Mouse (Mus musculus): ENCODE results near the gene Olfr1212. TPM values are rescaled to one million over a fixed set of nuclear protein-coding genes. Genes with fewer than 3 reads are reported as not detected.

The Olfr1212 gene
- polyA plus RNA-seq (2015; fragmentation: Nextera tagmentation; extraction: Ambion mirVana), result not detected in 2 replicates

DNA sequence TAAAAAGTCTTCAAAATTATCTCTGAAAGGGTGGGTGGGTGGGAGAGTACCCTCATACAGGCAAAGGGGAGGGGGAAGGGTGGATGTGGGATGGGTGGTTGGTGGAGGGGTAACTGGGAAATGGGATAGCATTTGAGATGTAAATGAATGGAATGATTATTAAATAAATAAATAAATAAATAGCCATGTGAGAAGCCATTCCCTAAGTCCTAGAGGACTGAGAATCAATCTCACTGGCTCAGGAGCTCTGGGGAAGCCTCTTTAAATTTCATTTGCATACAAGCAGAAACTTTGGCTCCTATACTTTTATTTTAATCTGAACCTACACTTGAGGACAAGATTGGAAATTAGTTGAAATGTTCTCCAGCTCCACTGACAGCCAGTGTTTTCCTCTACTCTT, at the start of gene Olfr1212:
Gene Olfr1212 (plus strand): TSS at position 301 of the 400 bp plus-strand sequence.
- no peaks in the 10 kb centered on the region for H3K4me1 ChIP-seq
- H3K27ac ChIP-seq, result no peak within 1 kb of the TSS
- H3K27me3 ChIP-seq, result no peaks in the 10 kb centered on the region
- no peak within 1 kb of the TSS for H3K4me2 ChIP-seq
- no peak within 1 kb of the TSS for H3K9ac ChIP-seq
- H3K9me3 ChIP-seq (replicated peaks), result no peaks in the 10 kb centered on the region
- no peak for ATAC-seq
- no peaks in the 10 kb centered on the region for H3K36me3 ChIP-seq (ENCODE audit: poor library complexity, severe bottlenecking)
- H3K4me3 ChIP-seq, result no peak within 1 kb of the TSS

GRCm38 (mm10) chr2:88915057-88915456, 38.7 kb upstream of the Olfr1212 start, which contains the start of gene Olfr1209:
TSS of gene Olfr1209 (minus strand) at chr2:88915157.
- Histone ChIP-seq H3K4me2 (no peak within 1 kb of the TSS), H3K27me3 (no peaks in the 10 kb centered on the region), H3K36me3 (ENCODE audit: poor library complexity, severe bottlenecking) (no peaks in the 10 kb centered on the region), H3K4me1 (no peaks in the 10 kb centered on the region), H3K9ac (no peak within 1 kb of the TSS), H3K27ac (no peak within 1 kb of the TSS), H3K9me3 (replicated peaks) (no peaks in the 10 kb centered on the region), H3K4me3 (no peak within 1 kb of the TSS)
- ATAC-seq, result no peak
- 85% methylated on average over 3 of the region's 3 CpGs for WGBS

GRCm38 (mm10) chr2:88938011-88938410, 15.8 kb upstream of the Olfr1212 start, which contains the start of gene Olfr1211:
TSS of gene Olfr1211 (minus strand) at chr2:88938111.
- H3K9me3 ChIP-seq (replicated peaks), result no peaks in the 10 kb centered on the region
- H3K27me3 ChIP-seq, result no peaks in the 10 kb centered on the region
- H3K36me3 ChIP-seq (ENCODE audit: poor library complexity, severe bottlenecking), result no peaks in the 10 kb centered on the region
- no peak within 1 kb of the TSS for H3K9ac ChIP-seq
- ATAC-seq, result no peak
- H3K4me3 ChIP-seq, result no peak within 1 kb of the TSS
- no peak within 1 kb of the TSS for H3K27ac ChIP-seq
- no peaks in the 10 kb centered on the region for H3K4me1 ChIP-seq
- H3K4me2 ChIP-seq, result no peak within 1 kb of the TSS
- WGBS, result 88% methylated on average over 1 of the region's 1 CpGs

GRCm38 (mm10) chr2:88980181-88980580, 26.4 kb downstream of the Olfr1212 start, which contains the start of gene Gm13762:
TSS of gene Gm13762 (minus strand) at chr2:88980281.
- Histone ChIP-seq H3K4me1 (no peaks in the 10 kb centered on the region), H3K4me2 (no peak within 1 kb of the TSS), H3K27ac (no peak within 1 kb of the TSS), H3K9ac (no peak within 1 kb of the TSS), H3K36me3 (ENCODE audit: poor library complexity, severe bottlenecking) (no peaks in the 10 kb centered on the region), H3K27me3 (no peaks in the 10 kb centered on the region), H3K4me3 (no peak within 1 kb of the TSS), H3K9me3 (replicated peaks) (no peaks in the 10 kb centered on the region)
- no peak for ATAC-seq
- 71% methylated on average over 1 of the region's 1 CpGs for WGBS

GRCm38 (mm10) chr2:88992553-88992952, 38.8 kb downstream of the Olfr1212 start, which contains the start of gene Olfr1214:
TSS of gene Olfr1214 (minus strand) at chr2:88992653.
- Histone ChIP-seq H3K9ac (no peak within 1 kb of the TSS), H3K4me2 (no peak within 1 kb of the TSS), H3K27me3 (no peaks in the 10 kb centered on the region), H3K4me1 (no peaks in the 10 kb centered on the region), H3K9me3 (replicated peaks) (no peaks in the 10 kb centered on the region), H3K4me3 (no peak within 1 kb of the TSS), H3K36me3 (ENCODE audit: poor library complexity, severe bottlenecking) (no peaks in the 10 kb centered on the region), H3K27ac (no peak within 1 kb of the TSS)
- ATAC-seq, result no peak
- 92% methylated on average over 1 of the region's 1 CpGs for WGBS

DNA sequence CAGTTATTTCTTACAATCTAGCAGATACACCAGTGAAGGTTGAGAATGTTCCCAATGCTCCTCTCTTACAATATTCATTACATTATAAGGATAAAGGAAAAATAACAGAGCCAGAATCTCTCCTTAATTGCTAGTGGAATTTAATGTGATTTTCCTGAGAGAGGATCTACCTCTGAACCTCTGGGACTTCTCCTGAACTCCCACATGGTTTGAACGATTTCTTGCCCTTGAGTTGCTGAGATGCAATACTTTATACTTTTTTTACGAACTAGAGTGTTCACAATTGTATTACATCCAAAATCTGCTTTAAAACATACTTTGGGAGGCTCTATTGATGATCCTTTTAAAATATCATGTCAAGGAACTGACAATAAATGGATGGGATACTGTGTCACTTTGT, 53.1 kb downstream of the Olfr1212 start, which contains the start of gene Olfr1215:
Gene Olfr1215 (minus strand): TSS at position 101 of the 400 bp plus-strand sequence.
- Histone ChIP-seq H3K4me2 (no peak within 1 kb of the TSS), H3K4me1 (no peaks in the 10 kb centered on the region), H3K4me3 (no peak within 1 kb of the TSS), H3K27me3 (no peaks in the 10 kb centered on the region), H3K9ac (no peak within 1 kb of the TSS), H3K27ac (no peak within 1 kb of the TSS), H3K36me3 (ENCODE audit: poor library complexity, severe bottlenecking) (no peaks in the 10 kb centered on the region), H3K9me3 (replicated peaks) (no peaks in the 10 kb centered on the region)
- WGBS, result 76% methylated on average over 2 of the region's 2 CpGs
- no peak for ATAC-seq

Other genes starting within 250 kb of the Olfr1212 start
- gene Olfr1196, start 249.4 kb upstream of the Olfr1212 start, polyA plus RNA-seq (2015; fragmentation: Nextera tagmentation; extraction: Ambion mirVana), result not detected in 2 replicates
- not detected in 2 replicates for gene Olfr1197, start 221.6 kb upstream of the Olfr1212 start, polyA plus RNA-seq (2015; fragmentation: Nextera tagmentation; extraction: Ambion mirVana)
- gene Olfr1198, start 202.6 kb upstream of the Olfr1212 start, polyA plus RNA-seq (2015; fragmentation: Nextera tagmentation; extraction: Ambion mirVana), result not detected in 2 replicates
- gene Olfr1199, start 193.5 kb upstream of the Olfr1212 start, polyA plus RNA-seq (2015; fragmentation: Nextera tagmentation; extraction: Ambion mirVana), result not detected in 2 replicates
- gene Olfr1200, start 183.5 kb upstream of the Olfr1212 start, polyA plus RNA-seq (2015; fragmentation: Nextera tagmentation; extraction: Ambion mirVana), result not detected in 2 replicates
- not detected in 2 replicates for gene Olfr1201, start 160.9 kb upstream of the Olfr1212 start, polyA plus RNA-seq (2015; fragmentation: Nextera tagmentation; extraction: Ambion mirVana)
- not detected in 2 replicates for gene Olfr1202, start 139.5 kb upstream of the Olfr1212 start, polyA plus RNA-seq (2015; fragmentation: Nextera tagmentation; extraction: Ambion mirVana)
- not detected in 2 replicates for gene Olfr1205, start 124.2 kb upstream of the Olfr1212 start, polyA plus RNA-seq (2015; fragmentation: Nextera tagmentation; extraction: Ambion mirVana)
- not detected in 2 replicates for gene Olfr1204, start 104.7 kb upstream of the Olfr1212 start, polyA plus RNA-seq (2015; fragmentation: Nextera tagmentation; extraction: Ambion mirVana)
- not detected in 2 replicates for gene Olfr1206, start 90.7 kb upstream of the Olfr1212 start, polyA plus RNA-seq (2015; fragmentation: Nextera tagmentation; extraction: Ambion mirVana)
- not detected in 2 replicates for gene Olfr1208, start 51.7 kb upstream of the Olfr1212 start, polyA plus RNA-seq (2015; fragmentation: Nextera tagmentation; extraction: Ambion mirVana)
- not detected in 2 replicates for gene Olfr1209, start 38.8 kb upstream of the Olfr1212 start, polyA plus RNA-seq (2015; fragmentation: Nextera tagmentation; extraction: Ambion mirVana)
- not detected in 2 replicates for gene Olfr1211, start 15.9 kb upstream of the Olfr1212 start, polyA plus RNA-seq (2015; fragmentation: Nextera tagmentation; extraction: Ambion mirVana)
- not detected in 2 replicates for gene Gm13762, start 26.3 kb downstream of the Olfr1212 start, polyA plus RNA-seq (2015; fragmentation: Nextera tagmentation; extraction: Ambion mirVana)
- not detected in 2 replicates for gene Olfr1214, start 38.7 kb downstream of the Olfr1212 start, polyA plus RNA-seq (2015; fragmentation: Nextera tagmentation; extraction: Ambion mirVana)
- gene Olfr1215, start 53.0 kb downstream of the Olfr1212 start, polyA plus RNA-seq (2015; fragmentation: Nextera tagmentation; extraction: Ambion mirVana), result not detected in 2 replicates
- gene Olfr1216, start 64.4 kb downstream of the Olfr1212 start, polyA plus RNA-seq (2015; fragmentation: Nextera tagmentation; extraction: Ambion mirVana), result not detected in 2 replicates
- gene Olfr1217, start 78.1 kb downstream of the Olfr1212 start, polyA plus RNA-seq (2015; fragmentation: Nextera tagmentation; extraction: Ambion mirVana), result not detected in 2 replicates
- not detected in 2 replicates for gene Olfr1218, start 107.2 kb downstream of the Olfr1212 start, polyA plus RNA-seq (2015; fragmentation: Nextera tagmentation; extraction: Ambion mirVana)
- not detected in 2 replicates for gene Olfr1219, start 129.5 kb downstream of the Olfr1212 start, polyA plus RNA-seq (2015; fragmentation: Nextera tagmentation; extraction: Ambion mirVana)
- not detected in 2 replicates for gene Olfr1220, start 152.9 kb downstream of the Olfr1212 start, polyA plus RNA-seq (2015; fragmentation: Nextera tagmentation; extraction: Ambion mirVana)
- gene Olfr1221, start 163.3 kb downstream of the Olfr1212 start, polyA plus RNA-seq (2015; fragmentation: Nextera tagmentation; extraction: Ambion mirVana), result not detected in 2 replicates
- gene Olfr1222, start 179.1 kb downstream of the Olfr1212 start, polyA plus RNA-seq (2015; fragmentation: Nextera tagmentation; extraction: Ambion mirVana), result not detected in 2 replicates
- not detected in 2 replicates for gene Olfr1223, start 197.6 kb downstream of the Olfr1212 start, polyA plus RNA-seq (2015; fragmentation: Nextera tagmentation; extraction: Ambion mirVana)
- gene Olfr1224-ps1, start 210.1 kb downstream of the Olfr1212 start, polyA plus RNA-seq (2015; fragmentation: Nextera tagmentation; extraction: Ambion mirVana), result not detected in 2 replicates
- gene Olfr1225, start 220.7 kb downstream of the Olfr1212 start, polyA plus RNA-seq (2015; fragmentation: Nextera tagmentation; extraction: Ambion mirVana), result not detected in 2 replicates
- not detected in 2 replicates for gene Olfr1226, start 246.1 kb downstream of the Olfr1212 start, polyA plus RNA-seq (2015; fragmentation: Nextera tagmentation; extraction: Ambion mirVana)